In the genomic region with DNA sequence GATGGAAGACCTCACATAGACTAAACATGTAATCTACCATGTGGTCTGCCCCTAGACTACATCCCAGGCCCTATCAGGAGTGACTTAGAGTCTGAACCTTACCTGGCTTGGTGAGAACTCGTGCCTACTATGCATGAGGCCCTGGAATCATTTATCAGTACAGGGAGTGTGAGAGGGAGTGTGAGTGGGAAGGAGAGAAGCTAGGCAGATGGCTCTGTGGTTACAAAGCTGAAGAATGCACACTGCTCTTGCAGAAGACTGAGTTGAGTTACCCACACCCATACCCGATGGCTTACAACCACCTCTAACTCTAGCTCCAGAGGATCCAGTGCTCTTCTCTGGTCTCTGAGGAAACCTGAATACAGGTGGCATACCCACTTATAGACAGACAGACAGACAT, we compare ENCODE assay signal across 17 mouse cellular contexts. TPM values are rescaled to one million over a fixed set of nuclear protein-coding genes. Genes with fewer than 3 reads are reported as not detected.
DNase-seq lines count a peak whose midpoint lies in the region.
"Had no signal": no experiment of that assay in that cellular context is flagged by ENCODE, and none has a peak within 500 bp of the region (broad histone marks: within the 10 kb centered on the region; RNA-seq: fewer than 3 reads in every experiment).

No protein-coding gene starts in this region.

- intact Hi-C loops in left cerebral cortex, postnatal 4 days (cut with DNase I), result no loop called here

- peak; percentile 12 to 31 for DNase-seq in left cerebral cortex, adult 18-20 months (ENCODE audit: low spot score in 2 of 2)
- no peak for DNase-seq in left cerebral cortex, postnatal 4 days
- peak; percentile 21 for DNase-seq in right cerebral cortex, postnatal 25 days
- DNase-seq in right cerebral cortex, postnatal 10 days (ENCODE audit: low spot score in 2 of 2), result no peak
- DNase-seq in layer of hippocampus, adult 9-11 months, result peak; percentile 73
- no peak for DNase-seq in urinary bladder, postnatal 14 days (ENCODE audit: low spot score)
- no peak for DNase-seq in spleen, postnatal 4 days (ENCODE audit: low spot score in 2 of 2)
- DNase-seq: adrenal gland, adult 8-10 months; cerebellum, adult 18-20 months; gastrocnemius, postnatal 36 days; heart, adult 2 months; kidney, postnatal 36 days; liver; lung, postnatal 4 days; midbrain, embryonic 14.5 days; spleen, adult 18-20 months; thymus, postnatal 14 days had no signal

RNA-seq across cellular contexts. Expression of gene Zc3h7a, which starts 9.8 kb away (rescaled TPM):
- total RNA-seq in left cerebral cortex, adult 18-20 months (2021), result 10 to 100 TPM; 57.0 to 59.2 TPM
- 100 to 1,000 TPM in 1 of 2 experiments, 10 to 100 TPM in 1; 81.8 to 101 TPM for total RNA-seq in left cerebral cortex, postnatal 4 days (2021)

RNA-seq across cellular contexts. Expression of gene Txndc11, which starts 32.0 kb away (rescaled TPM):
- 10 to 100 TPM; 31.6 to 32.5 TPM for total RNA-seq in left cerebral cortex, adult 18-20 months (2021)
- 10 to 100 TPM; 39.4 to 39.7 TPM for total RNA-seq in left cerebral cortex, postnatal 4 days (2021)

RNA-seq across cellular contexts. Expression of gene Rsl1d1, which starts 36.7 kb away (rescaled TPM):
- total RNA-seq in left cerebral cortex, adult 18-20 months (2021), result 10 to 100 TPM; 49.5 to 51.7 TPM
- total RNA-seq in left cerebral cortex, postnatal 4 days (2021), result 10 to 100 TPM; 70.6 to 75.7 TPM

Comparison
In these comparisons a context has a peak if more than half of its experiments do, and no peak if none do; other contexts are left out.
1. DNase-seq: peak in left cerebral cortex, adult 18-20 months (2 of 2), right cerebral cortex, postnatal 25 days (single experiment) and layer of hippocampus, adult 9-11 months (single experiment); none in left cerebral cortex, postnatal 4 days (single experiment), right cerebral cortex, postnatal 10 days (0 of 2), urinary bladder, postnatal 14 days (single experiment) and spleen, postnatal 4 days (0 of 2).